Mouse (Mus musculus): ENCODE measurements around the gene Rtkn2.

DNA sequence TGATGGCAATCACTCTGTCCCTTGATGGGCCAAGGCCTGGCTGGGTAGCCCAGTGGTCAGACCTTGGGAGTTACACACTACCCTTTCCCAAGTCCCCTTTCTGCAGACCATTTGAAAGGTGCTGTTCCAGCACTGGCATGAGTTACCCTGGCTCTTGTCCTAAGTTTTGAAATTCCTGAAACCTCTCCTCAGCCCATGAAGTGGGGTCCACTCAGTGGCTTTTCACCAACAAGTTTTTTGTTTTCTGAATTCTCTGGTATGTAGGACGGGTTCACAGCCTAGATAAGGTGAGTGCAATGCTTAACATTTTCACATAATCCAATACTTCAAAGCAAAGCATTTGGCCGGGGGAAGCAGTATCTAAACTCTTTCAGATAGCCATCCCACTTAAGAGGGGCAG, 115.8 kb downstream of the Rtkn2 start:
- TF ChIP-seq POLR2A (IDR thresholded peaks at IDR 0.05; ENCODE audit: borderline replicate concordance, control insufficient read depth, low read depth, low read length) (no peak), CTCF (IDR thresholded peaks at IDR 0.05; ENCODE audit: control insufficient read depth, insufficient read depth, low read length) (no peak)
